Mouse (Mus musculus) heart, embryonic 13.5 days (tissue): ENCODE measurements at regions not wholly inside any gene's neighbourhood (a gene's known extent, or its start where the extent isn't known, plus 50 kb on each side); places are given as distances from the start of the nearest gene placed in this dataset.

ENCODE experiments used
- ATAC-seq: fragments of 200-750 bp; cut with Nextera tagmentation; 2 replicates; pipeline ENCODE4 v1.8.0; 2017; ENCODE audit warnings: moderate TSS enrichment; ENCODE audit not compliant: insufficient number of reproducible peaks, low FRiP score, low TSS enrichment; ENCODE audit errors: extremely low read depth
- H3K27ac ChIP-seq: fragments of 300-500 bp; sonication (generic); replicated peaks from 2 replicates; pipeline ENCODE4 v1.5.1; 2015; ENCODE audit warnings: moderate library complexity, mild to moderate bottlenecking, inconsistent platforms
- H3K27me3 ChIP-seq: fragments of 300-500 bp; sonication (generic); replicated peaks from 2 replicates; pipeline ENCODE4 v1.6.1; 2015; ENCODE audit warnings: mild to moderate bottlenecking, inconsistent platforms
- H3K36me3 ChIP-seq: fragments of 300-500 bp; sonication (generic); 2 replicates; pipeline ENCODE4 v1.6.1; 2015; ENCODE audit warnings: mild to moderate bottlenecking, inconsistent platforms
- H3K4me1 ChIP-seq: fragments of 300-500 bp; sonication (generic); 2 replicates; pipeline ENCODE4 v1.6.1; 2015; ENCODE audit warnings: inconsistent platforms
- H3K4me2 ChIP-seq: fragments of 300-500 bp; sonication (generic); 2 replicates; pipeline ENCODE4 v1.6.1; 2015; ENCODE audit warnings: inconsistent platforms, mild to moderate bottlenecking, moderate library complexity
- H3K4me3 ChIP-seq: fragments of 300-500 bp; sonication (generic); 2 replicates; pipeline ENCODE4 v1.5.1; 2015; ENCODE audit warnings: moderate library complexity, mild to moderate bottlenecking, inconsistent platforms
- H3K9ac ChIP-seq: fragments of 300-500 bp; sonication (generic); 2 replicates; pipeline ENCODE4 v1.6.1; 2015; ENCODE audit warnings: inconsistent platforms, mild to moderate bottlenecking, moderate library complexity
- H3K9me3 ChIP-seq: fragments of 300-500 bp; sonication (generic); 2 replicates; pipeline ENCODE4 v1.6.1; 2016; ENCODE audit warnings: inconsistent platforms
- WGBS: fragments of 180-500 bp; shearing (Covaris S2); methylation state at CpG from one replicate; pipeline ENCODE4 v1.1.7; 2015; ENCODE audit warnings: mixed read lengths; 5-methylcytosine and 5-hydroxymethylcytosine counted together

DNA sequence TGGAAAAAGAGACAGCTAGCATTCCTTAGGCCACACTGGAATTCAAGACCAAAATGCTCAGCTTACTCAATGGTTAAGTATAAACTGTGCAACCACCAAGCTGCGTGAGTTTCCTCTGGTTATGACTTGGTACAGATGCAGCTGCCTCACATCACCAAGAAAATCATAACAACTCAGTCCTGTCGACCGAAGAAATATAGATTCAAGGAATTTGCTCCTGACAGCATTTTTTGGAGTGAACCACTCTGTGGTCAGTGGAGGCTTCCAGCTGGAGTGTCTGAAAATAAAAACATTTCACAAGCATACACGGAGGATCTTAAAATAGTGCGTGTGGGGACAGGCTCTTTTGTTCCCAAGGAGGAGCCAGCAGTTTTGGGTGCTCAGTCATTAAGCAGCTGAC, 253.8 kb downstream of the Bckdhb start:
- no peaks in the 10 kb centered on the region for H3K27me3 ChIP-seq
- H3K36me3 ChIP-seq: no peaks in the 10 kb centered on the region
- H3K27ac ChIP-seq: 0 out of 2 replicates have a peak overlapping the region, but pooled peaks have one; percentile 36
- no peak overlapping the region for H3K4me2 ChIP-seq
- no peak overlapping the region for H3K4me3 ChIP-seq
- no peak for ATAC-seq
- WGBS: 51% methylated on average over 5 of the region's 5 CpGs
- no peaks in the 10 kb centered on the region for H3K9me3 ChIP-seq
- no peak overlapping the region for H3K9ac ChIP-seq
- H3K4me1 ChIP-seq: 0 out of 2 replicates have a peak, but pooled peaks cover 3% of the 10 kb centered on the region

DNA sequence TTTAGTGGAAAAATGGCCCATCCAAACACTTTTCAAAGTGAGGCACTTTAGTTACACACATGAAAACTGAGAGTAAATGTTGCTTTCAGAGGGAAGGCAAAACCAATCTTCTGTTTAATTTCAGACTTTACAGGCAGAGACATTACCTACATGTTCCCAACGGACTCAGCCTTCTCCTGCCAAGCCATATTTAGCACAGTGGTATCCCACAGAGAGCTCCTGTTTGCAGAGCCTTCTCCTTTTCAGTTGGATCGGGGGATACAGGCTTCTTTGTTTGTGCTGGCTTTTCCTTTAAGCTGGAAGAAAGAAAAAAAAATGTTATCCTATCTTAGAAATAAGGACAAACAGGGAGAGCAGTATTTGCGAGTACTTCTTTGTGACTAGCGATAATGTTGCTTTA, 254.3 kb downstream of the Bckdhb start:
- no peak overlapping the region for H3K4me2 ChIP-seq
- no peak for ATAC-seq
- H3K27me3 ChIP-seq: no peaks in the 10 kb centered on the region
- no peaks in the 10 kb centered on the region for H3K36me3 ChIP-seq
- H3K4me3 ChIP-seq: no peak overlapping the region
- 0 out of 2 replicates have a peak overlapping the region, but pooled peaks have one; percentile 36 for H3K27ac ChIP-seq
- H3K9ac ChIP-seq: no peak overlapping the region
- 59% methylated on average over 4 of the region's 4 CpGs for WGBS
- 0 out of 2 replicates have a peak, but pooled peaks cover 3% of the 10 kb centered on the region for H3K4me1 ChIP-seq
- H3K9me3 ChIP-seq: no peaks in the 10 kb centered on the region

DNA sequence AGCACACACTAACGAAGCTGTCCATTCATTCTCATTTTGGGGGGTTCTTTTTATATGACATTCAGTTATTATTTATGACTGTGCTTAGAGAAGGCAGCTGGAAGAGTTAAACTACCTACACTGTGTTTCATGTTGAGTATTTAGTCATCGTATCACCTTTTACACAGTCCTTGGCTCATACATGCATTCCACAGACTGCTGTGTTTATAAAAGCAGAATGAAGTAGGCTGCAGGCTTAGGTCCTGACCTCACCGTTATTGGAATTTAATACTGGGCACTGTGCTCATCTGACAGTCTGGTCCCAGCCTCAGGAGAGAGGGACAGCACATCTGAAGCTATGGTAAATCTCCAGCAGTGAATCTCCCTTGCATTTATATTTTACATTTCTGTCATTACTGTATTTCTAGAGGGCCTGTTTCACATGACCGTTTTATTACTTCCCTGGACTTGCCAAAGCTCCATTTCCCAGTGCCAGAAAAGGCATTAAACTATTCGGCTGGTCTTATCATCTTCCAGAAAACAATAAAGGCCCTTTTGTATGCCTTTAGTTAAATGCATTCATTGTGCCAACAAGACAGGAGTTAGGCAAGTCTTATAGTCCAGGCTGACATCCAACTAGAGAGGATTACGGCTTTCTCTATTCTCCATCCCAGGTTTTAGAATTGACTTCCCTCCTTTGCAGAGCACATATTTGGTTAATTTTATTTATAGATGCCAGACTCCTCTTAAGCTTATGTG, 258.9 kb downstream of the Bckdhb start:
- no peaks in the 10 kb centered on the region for H3K36me3 ChIP-seq
- H3K4me1 ChIP-seq: 0 out of 2 replicates have a peak, but pooled peaks cover 2% of the 10 kb centered on the region
- H3K27me3 ChIP-seq: no peaks in the 10 kb centered on the region
- no peak overlapping the region for H3K9ac ChIP-seq
- ATAC-seq: no peak
- H3K4me2 ChIP-seq: no peak overlapping the region
- no peaks in the 10 kb centered on the region for H3K9me3 ChIP-seq
- H3K4me3 ChIP-seq: no peak overlapping the region
- WGBS: 58% methylated on average over 6 of the region's 6 CpGs
- no peak overlapping the region for H3K27ac ChIP-seq

DNA sequence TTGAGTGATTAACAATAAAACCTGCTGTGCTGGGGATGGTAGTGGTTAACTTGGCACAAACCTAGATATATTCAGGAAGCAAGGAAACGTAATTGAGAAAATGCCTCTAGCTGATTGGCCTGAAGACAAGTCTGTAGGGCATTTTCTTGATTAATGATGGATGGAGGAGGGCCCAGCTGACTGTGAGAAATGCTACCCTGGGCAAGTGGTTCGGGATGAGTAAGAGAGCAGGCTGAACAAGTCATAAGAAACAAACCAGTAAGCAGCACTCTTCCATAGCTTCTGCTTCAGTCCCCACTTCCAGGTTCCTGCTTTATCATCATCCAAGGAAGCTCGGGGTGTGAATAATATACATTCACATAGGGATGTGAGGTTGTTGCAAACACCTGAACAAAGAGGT, 262.6 kb downstream of the Bckdhb start:
- Histone ChIP-seq H3K27me3 (no peaks in the 10 kb centered on the region), H3K9ac (no peak overlapping the region), H3K36me3 (no peaks in the 10 kb centered on the region), H3K4me3 (no peak overlapping the region), H3K4me1 (no peaks in the 10 kb centered on the region), H3K9me3 (no peaks in the 10 kb centered on the region), H3K4me2 (no peak overlapping the region), H3K27ac (no peak overlapping the region)
- 65% methylated on average over 3 of the region's 3 CpGs for WGBS
- ATAC-seq: no peak

DNA sequence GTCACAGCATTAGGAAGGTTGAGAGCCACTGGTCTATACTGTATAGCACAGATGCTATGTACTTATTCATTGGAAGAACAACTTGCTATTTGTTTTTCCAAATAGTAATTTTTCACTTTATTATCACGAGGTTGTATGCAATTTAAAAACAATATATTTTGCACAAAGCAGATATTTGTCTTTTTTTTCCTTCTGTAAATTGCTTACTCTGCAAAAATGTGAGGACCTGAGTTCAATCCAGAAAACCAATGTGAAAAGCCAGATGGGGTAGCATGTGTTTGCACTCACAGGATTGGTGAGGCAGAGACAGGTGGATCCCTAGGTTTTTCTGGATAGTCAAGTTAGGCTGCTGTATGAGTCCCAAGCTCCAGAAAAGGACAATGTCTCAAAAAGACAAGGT, 268.5 kb downstream of the Bckdhb start:
- H3K9me3 ChIP-seq: no peaks in the 10 kb centered on the region
- no peaks in the 10 kb centered on the region for H3K4me1 ChIP-seq
- 51% methylated on average over 1 of the region's 1 CpGs for WGBS
- H3K36me3 ChIP-seq: no peaks in the 10 kb centered on the region
- no peak overlapping the region for H3K4me3 ChIP-seq
- no peak for ATAC-seq
- H3K27me3 ChIP-seq: no peaks in the 10 kb centered on the region
- H3K9ac ChIP-seq: no peak overlapping the region
- no peak overlapping the region for H3K27ac ChIP-seq
- H3K4me2 ChIP-seq: no peak overlapping the region

DNA sequence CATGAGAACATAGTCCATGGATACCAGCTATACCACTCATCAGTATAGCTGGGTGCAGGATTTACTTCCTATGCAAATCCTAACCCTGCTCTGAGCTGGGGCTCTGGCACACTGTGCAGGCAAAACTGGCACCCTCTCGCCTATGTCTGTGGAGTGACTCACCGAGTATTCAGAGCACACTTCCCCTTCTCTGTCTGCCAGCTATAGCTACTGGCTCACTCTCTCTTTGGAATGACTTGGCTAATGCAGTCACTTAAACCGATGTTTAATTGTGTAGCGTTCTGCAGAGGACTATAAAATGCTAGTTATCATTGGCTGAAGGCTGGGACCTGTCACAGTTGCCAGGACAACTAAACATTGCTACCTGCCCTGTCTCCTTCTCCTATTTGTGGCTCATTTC, 269.8 kb downstream of the Bckdhb start:
- Histone ChIP-seq H3K27me3 (no peaks in the 10 kb centered on the region), H3K27ac (no peak overlapping the region), H3K9ac (no peak overlapping the region), H3K9me3 (no peaks in the 10 kb centered on the region), H3K4me1 (no peaks in the 10 kb centered on the region), H3K4me3 (no peak overlapping the region), H3K4me2 (no peak overlapping the region), H3K36me3 (no peaks in the 10 kb centered on the region)
- WGBS: 64% methylated on average over 4 of the region's 4 CpGs
- no peak for ATAC-seq

DNA sequence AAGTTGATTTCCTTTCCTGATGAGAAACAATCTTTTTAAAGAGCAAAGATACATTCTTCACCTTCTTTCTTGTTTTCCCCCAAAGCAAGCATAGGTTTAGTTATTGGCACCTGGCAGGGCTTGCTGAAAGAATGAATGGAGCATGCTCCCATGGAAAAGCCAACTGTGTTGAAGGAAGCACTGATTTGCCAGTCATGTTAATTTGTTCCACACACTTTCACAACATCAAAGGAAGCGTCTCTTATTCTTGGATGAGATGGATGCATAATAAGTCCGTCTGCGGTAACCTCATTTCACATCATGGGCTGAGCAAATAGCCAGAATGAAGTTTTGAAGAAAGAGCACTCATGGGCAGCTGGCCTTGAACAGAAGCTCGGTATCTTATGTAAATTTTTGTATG, 270.4 kb downstream of the Bckdhb start:
- no peaks in the 10 kb centered on the region for H3K27me3 ChIP-seq
- no peak overlapping the region for H3K4me3 ChIP-seq
- WGBS: 81% methylated on average over 4 of the region's 4 CpGs
- no peaks in the 10 kb centered on the region for H3K4me1 ChIP-seq
- no peaks in the 10 kb centered on the region for H3K36me3 ChIP-seq
- H3K27ac ChIP-seq: no peak overlapping the region
- ATAC-seq: no peak
- no peaks in the 10 kb centered on the region for H3K9me3 ChIP-seq
- no peak overlapping the region for H3K4me2 ChIP-seq
- no peak overlapping the region for H3K9ac ChIP-seq

DNA sequence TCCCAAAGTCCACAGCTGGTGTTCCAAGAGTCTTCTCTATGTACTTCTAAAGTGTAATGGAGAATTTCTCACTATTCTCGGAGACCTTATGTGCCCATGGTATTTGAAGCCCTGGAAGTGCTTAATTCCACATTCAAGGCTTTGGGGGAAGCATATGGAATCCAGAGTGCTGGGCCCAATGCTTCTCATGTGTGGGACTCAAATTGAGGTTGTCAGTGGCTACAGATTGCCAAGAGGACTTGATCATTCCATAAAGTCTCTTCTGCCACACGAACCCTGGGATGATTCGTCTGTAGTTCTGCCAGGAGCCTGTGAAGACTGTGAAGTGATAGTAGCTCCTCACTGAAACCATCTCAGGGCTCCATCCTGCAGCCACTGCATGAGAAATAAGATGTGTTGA, 275.3 kb downstream of the Bckdhb start:
- no peak for ATAC-seq
- H3K27ac ChIP-seq: no peak overlapping the region
- H3K9ac ChIP-seq: no peak overlapping the region
- no peaks in the 10 kb centered on the region for H3K4me1 ChIP-seq
- H3K9me3 ChIP-seq: no peaks in the 10 kb centered on the region
- H3K4me3 ChIP-seq: no peak overlapping the region
- WGBS: 76% methylated on average over 3 of the region's 3 CpGs
- H3K36me3 ChIP-seq: no peaks in the 10 kb centered on the region
- H3K27me3 ChIP-seq: no peaks in the 10 kb centered on the region
- H3K4me2 ChIP-seq: no peak overlapping the region

DNA sequence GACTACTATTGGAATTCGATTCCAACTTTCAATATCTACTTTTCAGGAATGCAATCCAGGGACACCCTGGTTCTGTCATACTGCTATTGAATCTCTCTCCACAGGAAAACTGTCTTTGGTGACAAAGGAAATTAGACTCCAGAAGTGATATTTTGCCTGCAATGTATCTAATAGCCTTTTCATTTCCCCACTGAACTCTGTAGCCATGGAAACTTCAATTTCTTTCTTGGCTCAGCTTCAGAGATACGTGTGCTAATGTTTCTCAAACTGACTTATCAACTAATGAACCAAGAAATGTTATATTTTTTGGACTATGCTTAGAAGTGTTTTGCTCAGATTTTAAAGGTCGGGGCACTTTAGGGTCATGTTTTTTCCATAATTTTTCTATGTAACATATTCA, 279.1 kb downstream of the Bckdhb start:
- Histone ChIP-seq H3K9me3 (no peaks in the 10 kb centered on the region), H3K36me3 (no peaks in the 10 kb centered on the region), H3K4me1 (no peaks in the 10 kb centered on the region), H3K27ac (no peak overlapping the region), H3K4me3 (no peak overlapping the region), H3K4me2 (no peak overlapping the region), H3K27me3 (no peaks in the 10 kb centered on the region), H3K9ac (no peak overlapping the region)
- 55% methylated on average over 3 of the region's 3 CpGs for WGBS
- ATAC-seq: no peak

DNA sequence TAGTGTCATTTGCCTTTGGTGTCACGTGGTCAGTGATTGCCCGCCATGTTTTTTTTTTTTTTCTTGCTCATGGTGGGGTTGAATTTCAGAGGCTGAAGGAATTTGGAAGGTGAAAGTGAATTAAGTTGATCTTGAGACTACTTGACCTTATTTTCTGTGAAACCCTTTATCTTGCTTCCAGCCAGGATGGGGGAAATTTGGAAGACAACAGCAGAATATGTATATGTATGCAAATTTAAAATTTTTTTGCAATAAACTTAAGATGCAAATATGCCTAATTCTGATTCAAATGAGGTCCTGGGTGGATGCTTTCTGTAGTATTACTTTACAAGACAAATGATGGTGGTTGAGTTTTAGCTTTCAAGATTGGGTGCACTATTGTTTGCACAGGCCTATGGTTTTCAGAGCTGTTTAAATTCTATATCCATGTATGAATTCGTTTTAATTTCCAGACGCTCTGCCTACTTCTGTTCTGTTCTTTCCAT, 315.6 kb downstream of the Bckdhb start:
- H3K27ac ChIP-seq: no peak overlapping the region
- H3K4me1 ChIP-seq: no peaks in the 10 kb centered on the region
- no peak overlapping the region for H3K4me3 ChIP-seq
- WGBS: 70% methylated on average over 4 of the region's 4 CpGs
- no peaks in the 10 kb centered on the region for H3K36me3 ChIP-seq
- H3K9ac ChIP-seq: no peak overlapping the region
- H3K4me2 ChIP-seq: no peak overlapping the region
- no peaks in the 10 kb centered on the region for H3K27me3 ChIP-seq
- no peak for ATAC-seq
- no peaks in the 10 kb centered on the region for H3K9me3 ChIP-seq

DNA sequence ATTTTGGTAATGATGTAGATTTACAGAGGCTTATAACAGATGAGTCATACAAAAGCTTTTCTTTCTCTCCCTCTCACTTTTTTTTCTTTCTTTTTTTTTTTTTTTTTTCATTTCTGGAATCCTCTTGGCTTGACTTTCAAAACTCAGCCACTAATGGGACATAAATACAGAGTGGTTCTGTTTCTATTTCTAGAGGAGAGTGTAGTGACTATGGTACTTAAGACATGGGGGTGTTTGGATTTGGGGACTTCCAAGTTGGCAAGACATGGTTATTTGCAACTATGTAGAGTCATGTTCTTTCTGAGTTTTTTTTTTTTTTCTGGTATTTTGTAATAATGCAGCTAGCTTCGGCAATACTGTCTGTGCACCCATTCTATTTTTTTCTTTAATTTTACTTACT, 324.8 kb downstream of the Bckdhb start:
- no peak overlapping the region for H3K4me2 ChIP-seq
- H3K9ac ChIP-seq: no peak overlapping the region
- no peak overlapping the region for H3K27ac ChIP-seq
- H3K4me1 ChIP-seq: no peaks in the 10 kb centered on the region
- no peak overlapping the region for H3K4me3 ChIP-seq
- WGBS: 85% methylated on average over 1 of the region's 1 CpGs
- H3K36me3 ChIP-seq: no peaks in the 10 kb centered on the region
- no peaks in the 10 kb centered on the region for H3K27me3 ChIP-seq
- no peak for ATAC-seq
- H3K9me3 ChIP-seq: no peaks in the 10 kb centered on the region
